Mouse (Mus musculus): ENCODE data around the gene Emc3. TPM values are rescaled to one million over a fixed set of nuclear protein-coding genes. Genes with fewer than 3 reads are reported as not detected.

Gene Emc3
- polyA plus RNA-seq, 1 experiment = 59.7 TPM

- 55% methylated on average over 32 of the region's 32 CpGs for WGBS
- Histone ChIP-seq H3K27me3 (ENCODE audit: control insufficient read depth, insufficient read depth, low read length) (no peaks in the 10 kb centered on the region), H3K36me3 (ENCODE audit: control insufficient read depth, insufficient read depth, low read length) (no peaks in the 10 kb centered on the region), H3K4me1 (replicated peaks; ENCODE audit: control insufficient read depth, insufficient read depth, low read length) (peaks cover 9% of the 10 kb centered on the region; the same call in 1 of the 2 replicates), H3K4me3 (ENCODE audit: control insufficient read depth, insufficient read depth, low read length) (no peak within 1 kb of the TSS), H3K27ac (ENCODE audit: control insufficient read depth, insufficient read depth, low read length) (no peak within 1 kb of the TSS)
- TF ChIP-seq CTCF (IDR thresholded peaks at IDR 0.05; ENCODE audit: borderline replicate concordance, control insufficient read depth, extremely low read depth, insufficient read depth, low read length, poor library complexity) = no peak
- no peak for TF ChIP-seq POLR2A (IDR thresholded peaks at IDR 0.05; ENCODE audit: control insufficient read depth, extremely low read depth, insufficient read depth, low read length, poor library complexity)
- DNase-seq = no peak
These were observed 29.9 kb downstream of the Emc3 start, which contains the start of gene Prrt3 for GRCm38 (mm10) chr6:113501388-113502084. Prrt3 (minus strand) TSS chr6:113501931.

GRCm38 (mm10) chr6:113499346-113499745 lies 32.1 kb downstream of the Emc3 start:
- Histone ChIP-seq H3K27me3 (ENCODE audit: control insufficient read depth, insufficient read depth, low read length) (no peaks in the 10 kb centered on the region; the same call in 1 of the 2 replicates), H3K4me3 (ENCODE audit: control insufficient read depth, insufficient read depth, low read length) (no peak overlapping the region)
- 54% methylated on average over 6 of the region's 6 CpGs for WGBS

GRCm38 (mm10) chr6:113495071-113495675 lies 36.3 kb downstream of the Emc3 start:
- peaks cover 38% of the 10 kb centered on the region for H3K4me1 ChIP-seq (replicated peaks; ENCODE audit: control insufficient read depth, insufficient read depth, low read length)
- TF ChIP-seq CTCF (IDR thresholded peaks at IDR 0.05; ENCODE audit: borderline replicate concordance, control insufficient read depth, extremely low read depth, insufficient read depth, low read length, poor library complexity) = no peak
- peak overlapping the region; percentile 39 for H3K4me3 ChIP-seq (ENCODE audit: control insufficient read depth, insufficient read depth, low read length)
- DNase-seq = no peak
- no peaks in the 10 kb centered on the region for H3K36me3 ChIP-seq (ENCODE audit: control insufficient read depth, insufficient read depth, low read length)
- H3K27me3 ChIP-seq (ENCODE audit: control insufficient read depth, insufficient read depth, low read length) = no peaks in the 10 kb centered on the region; the same call in 1 of the 2 replicates
- no peak overlapping the region for H3K27ac ChIP-seq (ENCODE audit: control insufficient read depth, insufficient read depth, low read length)
- WGBS = 78% methylated on average over 28 of the region's 28 CpGs

More at GRCm38 (mm10) chr6:113499346-113499745, 32.1 kb downstream of the Emc3 start:
- TF ChIP-seq POLR2A (IDR thresholded peaks at IDR 0.05; ENCODE audit: control insufficient read depth, extremely low read depth, insufficient read depth, low read length, poor library complexity) = no peak
- no peak for TF ChIP-seq CTCF (IDR thresholded peaks at IDR 0.05; ENCODE audit: borderline replicate concordance, control insufficient read depth, extremely low read depth, insufficient read depth, low read length, poor library complexity)
- H3K27ac ChIP-seq (ENCODE audit: control insufficient read depth, insufficient read depth, low read length) = no peak overlapping the region
- H3K4me1 ChIP-seq (replicated peaks; ENCODE audit: control insufficient read depth, insufficient read depth, low read length) = peaks cover 20% of the 10 kb centered on the region
- no peaks in the 10 kb centered on the region for H3K36me3 ChIP-seq (ENCODE audit: control insufficient read depth, insufficient read depth, low read length)
- no peak for DNase-seq

- Histone ChIP-seq H3K4me3 (ENCODE audit: control insufficient read depth, insufficient read depth, low read length) (peak overlapping the region; percentile 39), H3K36me3 (ENCODE audit: control insufficient read depth, insufficient read depth, low read length) (no peaks in the 10 kb centered on the region), H3K27me3 (ENCODE audit: control insufficient read depth, insufficient read depth, low read length) (no peaks in the 10 kb centered on the region; the same call in 1 of the 2 replicates), H3K27ac (ENCODE audit: control insufficient read depth, insufficient read depth, low read length) (peak overlapping the region; percentile 70; the same call in 1 of the 2 replicates), H3K4me1 (replicated peaks; ENCODE audit: control insufficient read depth, insufficient read depth, low read length) (peaks cover 38% of the 10 kb centered on the region)
- TF ChIP-seq CTCF (IDR thresholded peaks at IDR 0.05; ENCODE audit: borderline replicate concordance, control insufficient read depth, extremely low read depth, insufficient read depth, low read length, poor library complexity) (peak; percentile 96), POLR2A (IDR thresholded peaks at IDR 0.05; ENCODE audit: control insufficient read depth, extremely low read depth, insufficient read depth, low read length, poor library complexity) (peak; percentile 63)
- WGBS = 3% methylated on average over 54 of the region's 54 CpGs
- peak; percentile 86 for DNase-seq
These were observed 37.1 kb downstream of the Emc3 start for GRCm38 (mm10) chr6:113494258-113494788.

GRCm38 (mm10) chr6:113492101-113492864 lies 39.2 kb downstream of the Emc3 start:
- H3K36me3 ChIP-seq (ENCODE audit: control insufficient read depth, insufficient read depth, low read length) = no peaks in the 10 kb centered on the region
- 94% methylated on average over 24 of the region's 24 CpGs for WGBS

GRCm38 (mm10) chr6:113489410-113489809 lies 42.0 kb downstream of the Emc3 start:
- H3K4me1 ChIP-seq (replicated peaks; ENCODE audit: control insufficient read depth, insufficient read depth, low read length) = peaks cover 33% of the 10 kb centered on the region
- WGBS = 98% methylated on average over 14 of the region's 14 CpGs

More at GRCm38 (mm10) chr6:113492101-113492864, 39.2 kb downstream of the Emc3 start:
- Histone ChIP-seq H3K4me1 (replicated peaks; ENCODE audit: control insufficient read depth, insufficient read depth, low read length) (peaks cover 43% of the 10 kb centered on the region), H3K27me3 (ENCODE audit: control insufficient read depth, insufficient read depth, low read length) (no peaks in the 10 kb centered on the region; the same call in 1 of the 2 replicates), H3K4me3 (ENCODE audit: control insufficient read depth, insufficient read depth, low read length) (no peak overlapping the region), H3K27ac (ENCODE audit: control insufficient read depth, insufficient read depth, low read length) (no peak overlapping the region)
- TF ChIP-seq POLR2A (IDR thresholded peaks at IDR 0.05; ENCODE audit: control insufficient read depth, extremely low read depth, insufficient read depth, low read length, poor library complexity) = no peak
- no peak for TF ChIP-seq CTCF (IDR thresholded peaks at IDR 0.05; ENCODE audit: borderline replicate concordance, control insufficient read depth, extremely low read depth, insufficient read depth, low read length, poor library complexity)
- no peak for DNase-seq

More at GRCm38 (mm10) chr6:113489410-113489809, 42.0 kb downstream of the Emc3 start:
- TF ChIP-seq CTCF (IDR thresholded peaks at IDR 0.05; ENCODE audit: borderline replicate concordance, control insufficient read depth, extremely low read depth, insufficient read depth, low read length, poor library complexity) (no peak), POLR2A (IDR thresholded peaks at IDR 0.05; ENCODE audit: control insufficient read depth, extremely low read depth, insufficient read depth, low read length, poor library complexity) (no peak)
- Histone ChIP-seq H3K27me3 (ENCODE audit: control insufficient read depth, insufficient read depth, low read length) (no peaks in the 10 kb centered on the region), H3K36me3 (ENCODE audit: control insufficient read depth, insufficient read depth, low read length) (no peaks in the 10 kb centered on the region), H3K4me3 (ENCODE audit: control insufficient read depth, insufficient read depth, low read length) (no peak overlapping the region), H3K27ac (ENCODE audit: control insufficient read depth, insufficient read depth, low read length) (no peak overlapping the region)
- DNase-seq = no peak

Measured in thymus, adult 2 months (tissue).